Mouse (Mus musculus) kidney, postnatal 14 days (tissue): ENCODE measurements at regions not wholly inside any gene's neighbourhood (a gene's known extent, or its start where the extent isn't known, plus 50 kb on each side); places are given as distances from the start of the nearest gene placed in this dataset.

Source experiments
- DNase-seq: peaks from one replicate; pipeline ENCODE4 v3.0.0; 2022; ENCODE audit warnings: mixed read lengths

DNA sequence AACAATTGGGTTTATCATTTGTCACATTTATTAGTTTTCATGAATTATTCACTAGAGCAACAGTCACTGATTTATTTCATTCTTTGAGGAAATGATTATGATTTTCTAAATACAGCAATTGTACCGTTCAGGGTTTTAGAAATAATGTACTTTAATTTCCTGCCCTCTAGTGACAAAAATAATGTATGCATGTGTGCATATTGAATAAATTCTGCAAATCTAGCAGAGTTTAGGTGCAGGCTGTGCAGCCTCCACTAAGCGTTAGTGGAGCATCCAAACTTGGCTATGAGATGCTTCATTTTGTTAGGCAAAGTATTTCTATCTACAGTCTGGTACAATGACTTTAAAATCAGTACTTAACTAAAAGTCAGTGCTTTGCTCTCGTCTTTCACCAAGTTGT lies 642.1 kb upstream of the A830018L16Rik start:
- no peak for DNase-seq

DNA sequence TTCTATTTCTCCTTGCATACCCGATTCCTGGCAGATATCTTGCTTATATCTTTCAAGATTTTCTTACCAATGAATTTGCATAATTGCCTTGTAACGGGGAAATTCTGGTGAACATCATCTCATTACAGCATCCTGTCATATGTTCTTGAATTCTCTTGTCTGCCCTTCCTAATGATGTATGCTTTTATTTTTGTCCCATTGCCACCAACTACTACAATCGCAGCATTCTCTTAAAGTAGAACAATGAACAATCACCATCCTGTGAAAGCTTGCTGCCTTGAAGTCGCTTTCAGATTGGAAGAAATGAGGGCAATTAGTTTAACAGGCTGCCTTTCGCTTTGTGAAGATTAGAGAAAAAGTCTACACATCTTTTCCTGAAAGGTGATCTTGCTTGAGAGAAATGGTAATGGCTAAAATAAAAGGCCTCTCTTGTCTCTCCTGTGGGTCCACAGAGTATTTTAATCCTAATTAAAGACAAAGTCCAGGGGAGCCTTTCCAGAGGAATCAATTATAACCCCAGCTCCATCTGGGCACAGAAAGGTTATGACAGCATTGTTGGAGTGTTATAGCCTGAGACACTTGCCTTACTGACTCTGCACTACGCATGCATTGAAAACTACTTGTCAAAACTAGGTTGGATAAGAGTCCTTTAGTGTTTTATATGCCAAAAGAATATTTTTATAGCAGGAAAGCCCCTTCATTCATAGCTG lies 619.7 kb upstream of the A830018L16Rik start:
- DNase-seq: no peak

DNA sequence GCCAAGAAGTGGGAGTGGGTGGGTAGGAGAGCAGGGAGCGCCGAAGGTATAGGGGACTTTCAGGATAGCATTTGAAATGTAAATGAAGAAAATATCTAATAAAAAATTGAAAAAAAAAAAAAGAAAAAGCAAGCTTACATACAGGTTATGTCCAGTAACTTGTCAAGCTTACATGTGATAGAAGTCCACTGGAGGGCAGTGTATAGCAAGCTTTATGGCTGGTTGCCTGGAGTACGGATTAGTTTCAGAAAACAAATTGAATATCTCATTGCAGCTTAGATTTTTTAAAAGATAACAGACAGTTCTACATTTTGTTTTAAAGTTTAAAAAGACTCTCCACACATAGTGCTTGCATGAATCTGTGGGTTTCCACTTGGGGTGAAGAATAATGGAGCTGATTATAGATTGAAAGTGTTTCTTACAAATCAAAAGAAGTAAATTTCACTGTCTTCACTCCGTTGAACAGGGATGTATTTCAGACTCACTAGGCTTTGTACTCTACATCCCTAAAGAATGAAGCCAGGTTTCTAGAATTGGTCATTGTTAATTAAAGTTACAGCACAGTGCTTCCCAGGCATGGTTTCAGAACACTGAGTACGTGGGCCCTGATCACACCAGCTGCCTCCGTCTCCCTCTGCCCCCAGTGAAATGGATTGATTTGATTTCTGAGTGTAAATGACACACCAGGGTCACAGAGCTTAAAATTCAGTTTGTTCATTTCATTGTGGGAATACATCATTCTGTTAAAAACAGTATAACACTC lies 578.1 kb upstream of the A830018L16Rik start:
- peak; percentile 62 for DNase-seq

DNA sequence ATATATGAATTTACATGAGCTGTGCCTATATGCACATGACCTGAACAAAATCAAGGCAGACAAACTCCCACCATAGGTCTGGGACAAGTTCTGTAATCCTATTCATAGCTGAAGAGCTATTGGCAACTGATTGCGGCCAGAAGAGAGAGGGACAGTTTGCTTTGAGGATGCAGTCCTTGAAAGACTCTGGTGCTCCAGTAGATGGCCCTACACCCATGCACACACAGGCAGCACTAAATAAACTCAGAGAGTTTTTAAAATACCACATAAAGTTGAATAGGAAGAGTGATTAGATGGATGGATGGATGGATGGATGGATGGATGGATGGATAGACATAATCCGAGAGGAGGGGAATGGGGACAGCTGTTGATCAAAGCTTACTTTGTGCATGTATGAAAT lies 576.7 kb upstream of the A830018L16Rik start:
- DNase-seq: peak; percentile 8

DNA sequence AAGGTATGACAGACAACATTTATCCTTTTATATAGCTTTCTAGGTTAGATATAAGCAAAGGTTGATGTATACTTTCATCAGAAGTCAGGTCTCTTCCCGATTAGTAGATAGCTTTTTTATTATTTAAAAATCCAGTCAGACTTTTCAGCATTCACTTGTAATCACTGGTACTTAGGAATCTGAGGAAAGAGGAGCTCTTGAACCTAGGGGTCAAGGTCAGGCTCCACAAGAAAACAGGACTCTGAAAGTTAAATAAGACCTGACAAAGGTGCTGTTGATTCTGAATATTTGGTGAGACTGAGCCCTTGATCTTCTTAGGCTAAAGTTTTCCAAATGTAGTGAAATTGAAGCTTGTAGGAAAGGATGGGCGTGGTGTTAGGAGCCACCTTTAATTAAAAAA lies 561.0 kb upstream of the A830018L16Rik start:
- no peak for DNase-seq

DNA sequence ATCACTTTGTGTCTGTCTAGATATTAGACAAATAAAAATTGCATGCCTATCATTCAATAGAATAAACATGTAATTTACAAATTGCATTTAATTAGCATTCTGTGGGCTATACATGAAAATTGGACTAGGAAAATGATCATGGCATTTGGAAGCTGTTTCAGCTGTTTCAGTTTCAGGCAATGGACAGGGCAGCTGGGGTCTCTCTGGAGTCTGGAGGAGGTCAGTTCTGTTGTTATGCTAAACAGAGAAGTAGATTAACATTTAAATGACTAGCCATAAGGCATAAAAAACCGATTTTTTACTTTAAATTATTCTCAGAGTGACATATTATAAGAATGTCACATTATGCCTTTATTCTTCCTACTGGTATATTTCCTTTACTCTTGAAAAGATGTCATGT lies 559.4 kb upstream of the A830018L16Rik start:
- DNase-seq: no peak

DNA sequence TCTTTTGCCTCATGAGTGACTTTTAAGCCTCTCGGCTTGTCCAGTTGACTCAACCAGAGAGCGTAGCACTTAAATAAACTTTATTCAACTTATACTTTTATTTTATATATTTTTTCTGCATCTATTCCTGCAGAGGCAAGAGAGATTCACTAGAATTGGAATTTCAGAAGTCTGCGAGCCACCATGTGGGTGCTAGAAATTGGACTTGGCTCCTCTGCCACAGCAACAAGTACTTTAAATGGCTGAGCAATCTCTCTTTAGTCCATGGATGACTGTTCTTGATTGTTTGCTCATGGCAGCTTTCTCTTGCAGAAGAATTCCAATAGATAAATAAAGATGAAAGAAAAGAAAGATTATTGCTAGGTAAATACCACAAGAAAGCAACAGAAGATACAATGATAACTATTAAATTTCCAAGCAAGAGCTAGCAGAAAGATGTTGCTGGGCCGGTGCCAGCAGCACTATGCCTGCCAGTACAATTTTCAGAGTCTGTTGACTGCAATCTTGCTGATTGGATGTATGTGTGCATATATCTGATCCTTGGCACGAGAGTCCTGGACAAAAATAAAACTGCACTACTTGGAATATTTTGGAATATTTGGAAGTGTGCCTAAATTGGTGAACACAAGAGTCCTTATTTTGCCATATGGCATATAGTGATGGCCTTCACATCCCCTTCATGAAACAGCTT lies 542.6 kb upstream of the A830018L16Rik start:
- DNase-seq: no peak

DNA sequence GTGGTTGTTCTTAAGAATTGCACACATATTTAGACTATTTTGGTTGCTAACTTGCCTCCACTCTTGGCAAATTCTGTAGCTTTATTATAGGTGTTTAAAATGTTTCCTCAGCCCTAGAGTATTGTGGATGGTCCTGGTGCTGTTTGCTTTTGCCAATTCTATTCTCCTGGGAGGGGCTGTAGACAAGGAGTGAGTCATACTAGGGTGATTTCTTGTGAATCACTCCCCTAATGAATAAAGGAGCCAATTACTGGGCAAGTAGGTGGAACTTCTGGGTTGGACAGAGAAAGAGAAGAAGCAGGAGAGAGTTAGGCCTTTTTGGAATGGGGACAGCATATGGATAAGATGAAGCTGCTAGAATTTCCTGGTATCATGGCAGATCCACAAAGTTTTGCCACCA lies 541.6 kb upstream of the A830018L16Rik start:
- DNase-seq: no peak

DNA sequence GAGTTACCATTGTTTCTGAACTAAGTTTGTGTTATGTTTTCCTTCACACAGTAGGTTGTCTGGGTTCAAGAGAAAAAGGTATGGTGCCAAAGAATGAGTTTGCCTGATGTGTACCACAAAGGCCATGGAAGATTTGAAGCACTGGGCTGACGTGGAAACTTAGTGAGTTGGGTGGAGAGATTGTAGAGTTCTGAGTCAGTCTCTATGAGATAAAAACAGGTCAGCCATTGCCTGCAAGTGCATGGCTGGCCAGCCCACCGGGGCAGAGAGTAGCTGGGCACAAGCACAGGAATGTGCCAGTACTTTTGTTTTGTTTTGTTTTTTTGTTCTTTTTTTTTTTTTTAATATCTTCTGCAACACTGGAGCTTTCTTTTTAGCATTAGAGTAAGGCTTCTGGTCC lies 541.2 kb upstream of the A830018L16Rik start:
- DNase-seq: no peak

DNA sequence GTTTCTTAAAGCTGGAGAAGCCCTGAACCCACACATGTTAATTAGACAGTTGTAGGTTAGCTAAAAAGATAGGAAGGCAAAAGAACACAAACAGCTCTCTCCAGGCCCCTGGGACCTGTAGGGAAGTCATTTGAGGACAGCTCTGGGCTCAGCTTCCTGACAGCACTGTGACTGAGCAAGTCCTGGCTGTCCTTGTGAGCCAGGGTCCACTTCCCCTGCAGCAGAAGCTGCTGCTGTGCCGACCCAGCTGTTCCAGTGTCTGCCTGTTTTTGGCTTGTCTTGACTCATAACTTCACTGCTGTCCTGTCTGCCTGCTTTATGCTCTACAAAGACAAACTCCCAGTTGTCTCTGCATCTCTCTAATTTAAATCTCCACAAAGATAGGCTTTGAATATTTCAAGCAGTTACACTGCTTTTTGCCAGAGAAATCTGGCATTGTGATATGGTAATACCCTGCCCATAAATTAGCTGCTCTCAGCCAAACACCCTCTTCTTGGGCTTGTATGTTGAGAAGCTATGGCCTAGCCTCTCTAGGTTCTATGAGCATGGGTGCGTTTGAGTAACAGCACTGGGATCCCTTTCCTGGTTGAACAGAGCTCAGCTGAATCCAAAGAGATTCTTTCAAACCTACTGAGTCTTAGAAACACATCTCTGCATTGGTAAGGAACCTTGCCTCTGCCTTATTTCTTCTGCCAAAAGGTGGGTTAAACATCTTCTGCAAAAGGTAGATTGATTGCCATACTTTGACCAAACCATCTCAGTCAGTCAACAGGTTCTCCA lies 536.3 kb upstream of the A830018L16Rik start:
- DNase-seq: peak; percentile 76

DNA sequence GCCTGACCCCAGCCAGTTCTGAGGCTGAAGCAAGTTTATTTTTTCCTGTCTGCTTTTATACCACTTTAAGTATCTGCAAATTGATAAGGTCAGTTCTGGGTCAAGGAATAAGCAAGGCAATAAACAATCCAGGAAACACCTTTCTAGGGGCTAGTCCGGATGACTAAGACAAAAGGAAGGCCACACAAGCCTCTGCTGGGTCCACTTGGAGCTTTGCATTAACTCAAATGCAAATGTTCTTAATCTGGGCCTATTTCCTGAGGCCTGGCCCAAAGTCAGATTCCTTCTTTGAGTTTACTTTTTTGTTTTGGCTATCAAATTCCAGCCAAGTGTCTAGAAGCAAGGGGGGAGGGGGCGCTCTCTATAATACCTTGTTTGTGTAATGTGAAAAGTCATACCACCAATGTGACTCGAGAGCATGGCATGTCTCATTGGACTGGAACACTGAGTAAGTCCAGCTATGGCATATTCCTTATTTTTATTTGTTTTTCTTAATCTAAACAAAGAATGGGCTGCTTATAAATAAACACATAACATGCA lies 535.6 kb upstream of the A830018L16Rik start:
- peak; percentile 3 for DNase-seq

DNA sequence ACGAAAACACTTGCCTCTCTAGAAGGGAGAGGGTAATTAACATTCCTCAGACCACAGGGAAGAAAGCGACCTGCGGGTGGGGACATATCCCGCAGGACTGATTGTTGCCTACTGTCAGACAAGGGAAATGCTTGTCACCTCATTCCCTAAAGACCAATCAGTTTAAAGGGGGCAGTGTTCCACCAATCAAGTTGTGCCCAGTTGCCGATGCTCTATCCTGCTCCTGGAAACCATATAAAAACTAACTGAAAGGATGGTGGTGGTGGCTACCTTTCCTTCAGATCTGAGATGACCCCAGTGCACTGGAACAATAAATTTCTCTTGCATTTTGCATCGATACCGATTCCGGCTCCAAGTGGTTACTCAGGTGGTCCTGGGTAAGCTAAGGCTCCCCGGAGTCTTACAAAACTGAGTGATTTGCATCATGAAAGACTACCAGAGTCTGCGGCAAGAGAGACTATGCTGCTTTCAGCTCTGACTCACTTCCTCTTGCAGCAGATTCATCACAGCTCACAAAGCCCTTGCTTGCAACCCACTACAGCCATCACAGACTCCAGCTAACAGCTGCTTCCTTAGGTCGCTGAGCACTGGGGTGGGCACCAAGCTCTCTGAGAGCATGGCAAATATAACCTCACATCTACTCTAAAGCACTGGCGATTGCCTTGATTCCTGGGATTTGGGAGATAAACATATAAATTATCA lies 533.7 kb upstream of the A830018L16Rik start:
- DNase-seq: peak; percentile 8

DNA sequence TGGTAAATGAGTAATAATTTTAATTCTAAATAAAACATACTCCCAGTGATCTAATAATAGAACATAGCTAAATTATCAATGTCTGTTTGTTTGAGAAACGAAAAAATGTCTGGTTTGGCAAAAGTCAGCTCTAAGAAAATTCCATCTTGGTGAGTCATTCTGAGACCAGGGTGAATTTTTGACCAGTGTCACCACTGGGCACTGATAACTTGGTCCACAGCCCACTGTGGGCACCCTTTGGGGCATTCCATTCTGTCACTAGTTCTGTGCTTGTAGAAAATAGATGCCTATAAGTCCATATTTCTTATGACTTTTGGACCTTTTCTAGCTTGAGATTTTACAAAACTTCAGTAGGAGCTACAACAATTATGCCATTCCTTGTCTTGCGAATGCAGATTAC lies 515.1 kb upstream of the A830018L16Rik start:
- no peak for DNase-seq

DNA sequence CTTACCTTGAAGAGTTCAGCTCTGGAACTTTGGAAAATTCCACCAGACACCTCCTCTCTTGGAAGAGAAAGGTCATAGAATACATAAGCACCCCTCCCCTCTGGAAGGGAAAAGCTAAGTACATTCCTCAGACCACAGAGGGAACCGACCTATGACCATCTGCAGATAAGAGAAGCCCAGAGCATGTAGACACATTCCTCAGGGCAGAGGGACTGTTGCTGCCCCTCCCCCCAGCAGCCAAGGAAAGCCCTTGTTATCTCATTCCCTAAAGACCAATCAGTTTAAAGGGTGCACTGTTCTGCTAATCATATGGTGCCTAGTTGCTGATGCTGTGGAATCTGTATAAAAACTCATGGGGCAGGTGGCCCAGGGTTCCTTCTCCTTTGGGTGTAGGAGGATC lies 511.2 kb upstream of the A830018L16Rik start:
- no peak for DNase-seq

DNA sequence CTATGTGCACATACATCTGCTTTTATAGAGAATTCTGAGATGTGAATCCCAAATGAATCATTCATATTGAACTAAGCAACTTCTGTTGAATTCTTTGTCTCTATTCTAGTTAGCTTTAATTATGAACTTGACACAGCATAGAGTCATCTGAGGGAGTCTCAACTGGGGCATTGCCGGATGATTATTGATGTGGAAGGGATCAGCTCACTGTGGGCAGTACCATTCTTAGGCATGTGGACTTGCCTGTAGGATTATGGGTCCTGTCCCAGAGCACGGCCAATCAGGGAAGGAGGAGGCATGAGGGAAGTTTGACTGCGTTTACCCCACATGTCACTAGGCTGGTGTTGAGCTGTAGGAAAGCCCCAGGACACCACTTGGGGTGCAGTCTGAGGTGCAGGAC lies 493.9 kb upstream of the A830018L16Rik start:
- DNase-seq: no peak

DNA sequence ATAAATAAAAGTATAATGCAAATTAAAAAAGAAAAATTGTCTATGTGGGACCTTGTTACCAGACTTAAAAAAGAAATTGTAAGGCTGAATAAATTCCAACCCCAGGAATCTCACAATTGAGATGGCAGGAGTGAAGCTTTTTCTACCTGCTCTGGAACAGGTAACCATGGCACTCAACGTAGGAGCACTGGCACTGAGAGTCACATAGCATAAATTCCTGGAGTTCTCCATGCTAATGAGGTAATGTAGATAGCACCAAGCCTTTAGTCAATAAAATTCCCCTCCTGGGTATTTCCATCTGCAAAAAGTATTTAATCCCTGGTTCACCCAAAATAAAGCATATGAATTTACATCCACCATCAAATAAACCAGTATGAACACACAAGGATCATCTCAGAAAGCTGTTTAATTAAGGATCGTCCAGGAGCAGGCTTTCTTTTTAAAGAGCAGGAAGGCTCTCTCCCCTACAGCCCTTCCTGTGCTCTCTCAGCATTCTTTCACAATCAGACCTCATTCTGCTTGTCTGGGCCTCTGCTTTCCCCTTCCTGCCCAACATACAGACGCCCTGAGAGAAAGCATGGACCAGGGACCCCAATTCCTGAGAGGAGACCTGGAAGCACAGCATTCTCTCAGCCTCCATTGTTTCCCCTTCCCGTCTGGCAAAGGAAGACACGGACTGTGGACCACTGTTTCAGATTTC lies 481.4 kb upstream of the A830018L16Rik start:
- DNase-seq: no peak

DNA sequence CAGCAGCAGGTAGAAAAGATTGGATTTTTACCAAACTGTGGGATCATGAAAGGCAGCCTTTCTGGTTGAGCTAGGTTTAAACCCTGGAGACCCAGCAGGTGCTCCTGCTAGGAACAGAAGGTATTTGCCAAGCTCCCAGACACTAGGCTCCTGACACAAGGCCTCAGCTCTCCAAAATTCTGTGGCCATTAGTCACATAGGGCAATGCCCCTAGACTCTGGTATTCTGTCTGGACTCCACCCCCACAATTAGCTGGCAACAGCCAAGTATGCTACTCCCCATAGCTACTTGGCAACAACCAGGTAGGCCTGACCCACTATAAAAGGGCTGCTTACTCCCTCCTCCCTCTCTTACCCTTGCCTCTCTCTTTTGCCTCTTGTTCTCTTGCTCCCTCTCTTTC lies 480.7 kb upstream of the A830018L16Rik start:
- no peak for DNase-seq

DNA sequence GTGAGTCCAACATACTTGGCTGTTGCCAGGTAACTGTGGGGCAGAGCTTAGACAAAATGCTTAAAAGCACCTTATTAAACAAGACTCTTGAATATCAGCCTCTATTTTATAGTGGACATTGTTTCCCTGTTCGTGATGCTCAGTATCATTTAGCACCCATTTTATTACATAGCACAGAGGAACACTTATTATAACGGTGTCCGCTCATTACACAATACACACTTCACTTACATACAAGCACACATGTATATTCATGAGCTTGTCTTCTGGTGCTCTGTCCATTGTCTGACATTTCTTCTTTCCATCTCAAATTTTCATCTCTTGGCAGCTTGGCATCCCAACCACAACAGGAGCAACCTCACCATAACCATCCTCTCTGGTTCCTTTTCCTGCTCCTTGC lies 475.5 kb upstream of the A830018L16Rik start:
- no peak for DNase-seq

DNA sequence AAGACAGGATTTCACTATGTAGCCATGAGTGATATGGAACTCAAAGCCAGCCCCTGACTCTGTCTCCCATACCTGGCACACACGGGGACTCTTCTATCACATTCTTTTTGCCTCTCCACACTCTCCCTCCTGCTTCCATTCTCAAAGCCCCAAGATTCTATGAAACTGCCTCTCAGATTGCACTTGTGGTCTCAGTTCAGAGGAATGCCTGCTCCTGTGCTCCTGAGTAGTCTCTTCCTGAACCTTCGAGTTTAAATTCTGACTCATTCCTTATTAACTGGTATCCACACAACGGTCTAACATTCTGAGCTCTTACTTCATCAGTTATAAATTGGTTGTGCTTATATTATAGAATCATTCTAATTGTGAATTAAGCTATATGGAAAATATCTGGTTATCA lies 473.6 kb upstream of the A830018L16Rik start:
- no peak for DNase-seq

DNA sequence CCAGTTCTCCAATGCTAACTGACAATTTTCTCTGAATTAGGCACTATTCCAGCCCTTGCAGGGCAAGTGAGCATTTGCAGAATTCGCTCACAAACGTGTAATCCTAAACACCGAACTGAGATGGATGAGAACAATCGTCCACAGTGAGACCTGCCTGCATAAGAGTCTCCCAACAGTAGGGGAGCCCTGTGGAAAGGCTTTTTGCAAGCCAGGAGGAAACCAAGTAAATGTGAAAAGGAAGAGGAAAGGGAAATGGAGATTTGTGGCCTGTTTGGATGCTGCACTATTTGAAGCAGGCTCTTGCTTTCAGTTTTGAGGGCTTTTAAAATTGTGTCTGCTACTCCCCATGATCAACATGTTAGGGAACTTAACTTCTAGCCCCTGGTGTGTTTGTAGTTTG lies 470.9 kb upstream of the A830018L16Rik start:
- peak; percentile 8 for DNase-seq
